Mouse (Mus musculus) olfactory bulb, adult 2 months (tissue): Measurements from ENCODE around the gene Pth2.

Experiments used
- CTCF ChIP-seq: fragments of 200-500 bp; IDR thresholded peaks from 2 replicates; pipeline ENCODE4 v1.5.1; 2012; ENCODE audit warnings: low read depth, mild to moderate bottlenecking, low read length, moderate library complexity; ENCODE audit not compliant: insufficient read depth
- POLR2A ChIP-seq: fragments of 200-500 bp; IDR thresholded peaks from 2 replicates; pipeline ENCODE4 v1.6.1; 2012; ENCODE audit warnings: mild to moderate bottlenecking, low read depth, low read length, moderate library complexity; ENCODE audit not compliant: insufficient read depth

- TF ChIP-seq POLR2A (no peak), CTCF (no peak)
Measured at GRCm38 (mm10) chr7:45153586-45153985, 27.2 kb upstream of the Pth2 start.
